Mouse (Mus musculus) layer of hippocampus, adult 18-20 months (tissue): ENCODE measurements around the gene Slc35e3. TPM values are rescaled to one million over a fixed set of nuclear protein-coding genes. Genes with fewer than 3 reads are reported as not detected.
A peak's percentile ranks its signal among the peaks of the same experiment; 100 is the strongest.
"Not testable (repeated sequence)": the region's sequence is repeated elsewhere in the genome, so short reads cannot be mapped to it uniquely, and the experiment has no call there.

Experiments used
- DNase-seq, 2 experiments: peaks; one replicate each; pipeline ENCODE4 v3.0.0; 2022; ENCODE audit warnings: low spot score in 2 of 2
- total RNA-seq, 2 experiments: library from RNA; stranded (reverse); gene quantifications; 2 replicates each; pipeline ENCODE4 v1.2.3; 2021

Gene Slc35e3
- total RNA-seq, 2 experiments from 2014 or later: 31.1 to 32.5 TPM

DNA sequence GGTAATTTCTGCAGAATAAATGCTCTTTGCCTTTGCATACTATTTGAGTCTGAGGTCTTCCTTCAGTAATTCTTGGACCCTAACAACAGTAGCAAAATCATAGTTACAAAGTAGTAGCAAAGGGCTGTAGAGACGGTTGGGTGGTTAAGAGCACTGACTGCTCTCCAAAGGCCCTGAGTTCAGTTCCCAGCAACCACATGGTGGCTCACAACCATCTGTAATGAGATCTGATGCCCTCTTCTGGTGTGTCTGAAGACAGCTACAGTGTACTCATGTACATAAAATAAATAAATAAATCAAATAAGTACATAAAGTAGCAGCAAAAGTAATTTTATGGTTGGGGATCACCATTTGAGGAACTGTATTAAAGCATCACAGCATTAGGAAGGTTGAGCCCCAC, 30.5 kb downstream of the Slc35e3 start:
- not testable (repeated sequence) for DNase-seq

DNA sequence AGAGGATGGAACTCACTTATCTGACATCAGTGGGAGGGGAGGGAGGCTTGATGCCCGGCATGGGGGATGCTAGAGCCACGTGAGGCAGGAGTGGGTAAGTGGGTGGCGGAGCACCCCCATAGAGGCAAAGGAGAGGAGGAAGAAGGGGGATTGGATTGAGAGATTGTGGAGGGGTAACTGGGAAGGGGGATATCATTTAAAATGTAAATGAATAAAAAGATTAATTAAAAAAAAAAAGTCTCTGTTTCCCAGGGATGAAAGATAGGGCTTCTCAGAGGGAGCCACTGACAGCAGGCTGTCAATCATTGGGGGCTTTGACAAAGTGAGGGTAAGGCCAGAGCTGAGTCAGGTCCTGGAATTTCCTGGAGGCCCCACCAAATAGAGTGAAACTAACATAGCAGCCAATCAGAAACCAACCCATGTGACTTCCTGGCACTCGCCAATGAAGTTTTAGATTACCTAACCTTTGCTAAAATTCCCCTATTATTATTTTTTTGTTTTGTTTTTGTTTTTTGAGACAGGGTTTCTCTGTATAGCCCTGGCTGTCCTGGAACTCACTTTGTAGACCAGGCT, 31.2 kb downstream of the Slc35e3 start:
- DNase-seq: no peak

DNA sequence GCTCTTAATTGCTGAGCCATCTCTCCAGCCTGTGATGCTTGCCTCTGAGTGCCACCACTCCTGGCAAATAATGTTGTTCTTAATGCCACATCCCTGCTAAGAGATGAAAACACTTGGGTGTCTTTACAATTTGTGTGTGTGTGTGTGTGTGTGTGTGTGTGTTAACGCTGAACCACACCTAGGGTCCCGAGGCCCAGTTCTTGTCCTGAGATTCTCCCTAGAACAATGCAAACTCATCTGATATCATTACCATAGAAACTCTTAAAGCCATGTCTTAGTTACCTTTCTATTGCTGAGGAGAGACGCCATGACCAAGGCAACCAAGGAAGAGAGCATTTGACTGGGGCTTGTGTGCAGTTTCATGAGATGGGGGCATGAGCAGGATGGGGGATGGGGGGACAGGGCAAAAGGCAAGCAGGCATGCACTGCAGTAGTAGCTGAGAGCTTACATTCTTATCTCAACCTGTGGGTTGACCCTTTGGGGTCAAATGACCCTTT, 32.1 kb downstream of the Slc35e3 start:
- no peak for DNase-seq

DNA sequence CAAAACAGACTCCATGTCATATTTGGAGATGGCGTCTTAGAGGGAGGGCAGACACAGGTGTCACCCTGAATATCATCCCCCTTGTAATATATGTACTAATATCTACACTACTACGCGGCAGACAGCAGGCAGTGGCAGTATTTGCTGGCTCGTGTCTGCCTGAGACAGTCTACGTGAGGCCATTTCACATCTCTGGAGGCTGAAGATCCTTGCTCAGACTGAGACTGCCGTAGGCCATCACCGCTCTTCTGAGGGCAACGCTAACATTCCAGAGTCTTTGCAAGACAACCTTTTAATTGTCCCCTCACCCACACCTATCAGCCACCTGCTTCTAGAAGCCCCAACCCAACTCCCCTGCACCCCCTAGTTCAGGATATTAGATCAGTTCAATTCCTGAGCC, 32.7 kb downstream of the Slc35e3 start:
- DNase-seq: no peak

DNA sequence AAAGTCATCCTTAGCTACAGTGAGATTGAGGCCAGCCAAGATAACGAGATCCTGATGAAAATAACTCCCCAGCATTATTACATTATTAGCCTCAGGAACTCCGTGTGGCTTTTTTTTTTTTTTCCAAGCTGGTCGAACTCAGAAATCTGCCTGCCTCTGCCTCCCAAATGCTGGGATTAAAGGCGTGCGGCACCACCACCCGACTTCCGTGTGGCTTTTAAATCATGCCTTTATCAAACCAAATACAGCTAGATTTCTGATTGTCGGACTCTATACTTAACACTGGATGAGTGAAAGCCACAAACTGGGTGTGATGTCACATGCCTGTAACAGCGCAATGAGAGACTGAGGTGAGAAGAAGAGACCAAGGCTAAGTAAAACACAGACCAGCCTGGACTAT, 33.3 kb downstream of the Slc35e3 start:
- DNase-seq: no peak

DNA sequence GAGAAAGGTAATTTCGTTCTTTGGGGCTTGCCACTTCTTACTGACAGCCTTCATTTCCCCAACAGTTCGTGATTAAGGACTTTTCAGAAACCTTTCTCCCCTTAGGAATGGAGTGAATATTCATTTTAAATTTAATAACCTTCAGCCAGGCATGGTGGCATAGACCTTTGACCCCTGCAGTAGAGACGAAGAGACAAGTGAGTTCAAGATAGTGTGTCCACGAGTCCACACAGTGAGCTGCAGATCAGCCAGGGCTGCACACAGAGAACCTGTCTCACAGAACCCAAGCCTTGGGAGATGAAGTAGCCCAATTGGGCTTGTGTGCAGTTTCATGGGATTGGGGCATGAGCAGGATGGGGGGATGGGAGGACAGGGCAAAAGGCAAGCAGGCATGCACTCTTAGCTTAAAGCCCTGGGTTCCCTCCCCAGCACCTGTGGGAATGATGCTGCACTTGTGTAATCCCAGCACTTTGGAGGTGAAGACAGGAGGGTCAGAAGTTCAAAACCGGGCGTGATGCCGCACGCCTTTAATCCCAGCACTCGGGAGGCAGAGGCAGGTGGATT, 33.9 kb downstream of the Slc35e3 start:
- no peak for DNase-seq

DNA sequence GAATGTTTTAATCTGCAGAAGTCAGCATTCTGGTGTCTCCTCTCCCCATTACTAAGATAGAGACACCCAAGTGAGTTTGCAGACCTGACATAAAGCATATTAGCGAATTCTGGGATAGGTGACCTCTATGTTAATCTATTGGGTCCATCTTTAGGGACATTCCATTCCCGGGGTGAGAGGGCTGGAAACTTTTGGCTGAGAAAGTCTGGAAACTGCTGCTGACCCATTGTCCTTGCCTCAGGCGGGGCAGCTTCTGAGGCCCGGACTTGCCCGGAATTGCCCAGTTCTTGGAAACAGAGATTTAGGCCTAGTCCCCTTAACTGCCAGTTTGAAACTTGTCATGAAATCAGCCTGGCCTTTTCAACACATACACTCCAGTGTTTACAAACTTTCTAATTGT, 34.8 kb downstream of the Slc35e3 start:
- no peak for DNase-seq

DNA sequence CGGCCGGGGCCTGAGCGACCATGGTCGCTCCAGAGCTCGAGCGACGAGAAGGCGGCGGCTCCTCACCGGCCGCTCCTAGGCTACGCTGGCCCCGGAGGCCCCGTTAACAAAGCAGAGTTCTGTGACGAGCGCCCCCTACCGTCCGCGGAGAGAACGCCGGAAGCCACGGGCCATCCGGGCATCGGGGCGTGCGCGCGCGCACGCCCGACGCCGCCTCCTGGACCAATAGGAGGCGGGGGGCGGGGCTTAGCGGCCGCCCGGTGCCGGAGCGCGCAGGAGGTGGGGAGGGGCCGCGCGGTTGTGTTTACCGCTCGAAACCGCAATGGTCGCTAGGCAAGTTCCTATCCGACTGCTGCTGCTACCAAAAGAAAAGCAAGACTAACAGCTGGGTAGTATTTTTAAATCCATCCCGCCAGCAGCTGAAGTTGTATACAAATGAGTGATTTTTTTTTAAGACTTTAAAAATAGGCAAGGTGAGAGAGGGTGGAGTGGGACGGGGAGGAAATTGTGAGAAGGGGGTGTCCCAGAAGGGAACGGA, 35.5 kb downstream of the Slc35e3 start, which contains the start of gene Mdm2:
Gene Mdm2, minus strand, starts transcription at position 155 of the 538 bp plus-strand sequence.
- DNase-seq: peak; percentile 83 to 98

DNA sequence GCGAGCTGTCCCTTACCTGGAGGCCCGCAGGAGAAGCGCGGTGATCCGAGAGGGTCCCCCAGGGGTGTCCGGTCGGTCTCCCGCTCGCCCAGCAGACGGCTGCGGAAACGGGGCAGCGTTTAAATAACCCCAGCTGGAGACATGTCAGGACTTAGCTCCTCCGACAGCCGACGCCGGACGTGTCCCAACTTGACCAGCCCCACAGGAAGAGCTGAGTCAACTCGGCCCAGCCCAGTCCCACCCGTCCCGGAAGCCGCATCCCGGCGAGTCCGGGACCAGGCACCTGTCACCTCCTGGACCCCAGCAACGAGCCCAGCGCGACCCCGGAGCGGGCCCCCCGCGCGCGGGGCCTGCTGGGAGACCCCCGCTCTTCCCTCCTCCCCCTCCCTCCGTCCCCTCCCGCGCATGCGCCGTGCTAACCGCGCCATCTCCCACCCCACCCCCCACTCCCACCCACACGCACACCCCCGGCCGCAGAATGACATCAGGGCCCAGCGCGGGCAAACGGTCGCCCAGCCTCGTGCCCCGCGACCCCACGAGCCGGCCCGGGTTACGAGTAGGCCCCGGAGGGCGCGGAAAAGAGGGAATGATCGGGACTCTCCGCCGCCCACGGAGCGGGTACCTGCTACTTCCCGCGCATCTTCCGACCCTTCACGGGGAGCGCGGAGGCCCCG, 36.1 kb downstream of the Slc35e3 start:
- DNase-seq: peak; percentile 30 to 59

DNA sequence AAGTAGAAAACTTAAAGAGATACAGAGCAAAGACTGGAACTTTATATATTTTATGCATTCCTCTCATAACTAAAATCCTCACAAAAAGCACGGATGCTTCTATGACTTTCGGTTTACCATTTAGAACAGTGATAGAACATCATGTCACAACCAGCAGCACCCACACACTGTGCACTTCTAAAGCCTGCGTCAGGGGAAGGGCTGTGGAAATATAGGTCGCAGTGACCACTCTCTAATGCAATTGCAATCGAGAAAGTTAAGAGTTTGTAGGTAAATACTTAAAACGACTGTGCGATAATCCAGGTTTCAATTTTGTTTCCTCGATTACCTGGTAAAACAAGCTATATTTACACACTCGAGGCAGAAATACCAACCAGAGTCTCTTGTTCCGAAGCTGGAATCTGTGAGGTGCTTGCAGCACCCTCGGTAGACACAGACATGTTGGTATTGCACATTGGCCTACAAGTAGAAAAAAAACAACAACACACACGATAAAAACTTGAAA, 36.8 kb downstream of the Slc35e3 start:
- no peak for DNase-seq

DNA sequence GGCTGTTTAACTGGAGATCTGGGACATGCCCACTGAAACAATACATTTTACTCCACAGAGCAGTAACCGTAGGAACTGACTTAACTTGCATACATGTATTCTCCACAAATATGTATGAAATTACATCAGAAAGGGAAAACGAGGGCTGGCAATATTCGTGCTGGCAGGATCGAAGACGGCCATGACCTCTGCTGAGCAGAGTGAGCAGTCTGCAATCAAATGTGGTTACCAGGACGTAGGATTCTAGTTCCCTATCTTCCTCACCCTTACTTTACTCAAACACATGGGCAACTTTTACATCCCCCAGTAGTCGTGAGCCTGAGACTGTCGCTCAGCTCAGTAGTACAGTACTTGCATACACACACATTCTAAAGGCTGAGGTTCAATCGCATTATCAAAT, 37.3 kb downstream of the Slc35e3 start:
- DNase-seq: no peak

DNA sequence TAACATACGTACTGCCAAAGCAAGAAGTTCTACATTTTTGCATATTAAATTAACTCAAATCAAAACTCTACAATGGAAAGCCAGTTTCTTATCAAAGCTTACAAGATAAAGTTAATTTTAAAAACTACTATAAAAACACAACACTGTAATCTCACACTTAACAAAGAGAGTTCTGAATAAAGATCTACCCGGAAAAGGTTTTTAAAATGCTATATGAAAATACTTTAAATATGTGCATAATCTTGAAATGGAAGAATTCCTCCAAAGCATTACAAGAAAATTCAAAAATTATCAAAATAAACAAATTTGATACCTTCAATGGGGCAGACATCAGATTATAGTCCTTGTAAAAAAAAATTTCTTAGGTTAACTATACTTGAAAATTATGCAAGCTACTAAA, 37.8 kb downstream of the Slc35e3 start:
- DNase-seq: no peak

DNA sequence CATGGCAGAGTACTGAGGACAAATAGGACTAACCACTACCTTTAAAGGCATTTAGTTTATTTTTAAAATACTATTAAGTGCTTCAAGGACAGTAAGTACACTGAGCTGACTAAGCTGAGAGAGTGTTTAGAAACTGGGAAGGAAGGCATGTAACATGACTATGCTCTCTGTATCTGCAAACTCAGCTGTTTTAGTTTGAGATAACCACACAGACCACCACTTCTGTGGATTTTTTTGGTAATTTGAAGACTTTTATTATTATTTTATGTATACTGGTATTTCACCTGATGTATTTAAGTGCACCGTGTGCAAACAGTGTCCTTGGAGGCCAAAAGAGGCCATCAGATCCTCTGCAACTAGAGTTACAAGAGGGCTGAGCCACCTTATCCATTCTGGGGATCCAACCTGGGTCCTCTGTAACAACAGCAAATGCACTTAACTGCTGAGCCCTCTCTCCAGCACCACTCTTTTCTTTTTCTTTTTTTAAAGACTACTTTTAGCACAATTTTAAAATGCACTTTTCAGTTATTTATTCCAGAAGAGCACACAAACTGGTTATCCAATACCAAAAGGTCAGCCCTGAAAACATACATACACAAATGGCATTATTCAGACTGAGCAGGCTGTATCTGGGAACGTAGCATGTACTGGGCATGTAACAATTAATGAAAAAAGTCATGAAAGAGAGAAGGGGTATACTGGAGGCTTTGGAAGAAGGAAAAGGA, 38.9 kb downstream of the Slc35e3 start:
- DNase-seq: no peak

DNA sequence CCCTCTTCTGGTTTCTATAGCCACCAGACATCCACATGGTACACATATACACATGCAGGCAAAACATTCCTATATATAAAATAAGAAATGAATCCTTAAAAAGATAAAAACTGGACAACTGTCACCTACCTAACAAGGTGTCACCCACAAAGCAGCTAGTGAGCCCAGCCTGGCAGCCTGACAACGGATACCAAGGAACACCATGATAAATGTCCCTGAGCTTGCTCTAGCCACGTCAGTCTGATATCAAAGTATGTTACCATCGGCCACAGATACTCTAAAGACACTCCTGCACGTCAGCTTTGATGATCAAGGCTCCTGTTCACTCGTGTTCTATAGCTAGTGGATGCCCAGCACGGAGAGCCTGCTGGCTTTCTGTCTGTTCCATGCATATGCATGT, 39.7 kb downstream of the Slc35e3 start:
- no peak for DNase-seq

DNA sequence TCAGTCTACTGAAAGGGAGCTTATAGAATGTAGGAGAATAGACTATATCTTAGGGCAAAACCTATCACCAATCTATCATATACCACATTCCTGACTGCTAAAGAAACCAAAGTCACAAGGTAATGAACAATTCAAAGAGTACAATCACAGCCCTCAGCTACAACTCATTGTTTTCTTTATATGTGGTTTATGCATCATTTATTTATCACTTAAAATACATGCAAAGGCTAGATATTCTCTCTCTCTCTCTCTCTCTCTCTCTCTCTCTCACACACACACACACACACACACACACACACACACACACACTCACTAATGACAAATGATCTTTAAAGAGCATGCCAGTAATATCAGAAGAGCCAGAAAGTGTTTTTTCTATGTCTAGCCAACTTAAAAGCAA, 40.4 kb downstream of the Slc35e3 start:
- no peak for DNase-seq

DNA sequence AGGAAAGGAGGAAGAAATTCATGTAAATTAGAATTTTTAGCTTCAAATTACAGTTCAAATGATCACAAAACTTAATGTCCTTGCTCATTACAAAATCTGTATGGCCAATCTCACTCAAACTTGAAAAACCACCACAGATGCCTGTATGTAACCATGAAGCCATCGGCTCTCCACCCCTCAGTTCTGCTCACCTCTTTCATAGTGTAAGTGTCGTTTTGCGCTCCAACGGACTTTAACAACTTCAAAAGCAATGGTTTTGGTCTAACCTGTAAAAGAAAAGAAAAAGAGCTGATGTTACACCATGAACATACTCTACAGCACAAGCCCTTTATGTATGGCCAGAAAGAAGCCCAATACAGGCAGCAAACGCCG, 41.2 kb downstream of the Slc35e3 start:
- DNase-seq: no peak

DNA sequence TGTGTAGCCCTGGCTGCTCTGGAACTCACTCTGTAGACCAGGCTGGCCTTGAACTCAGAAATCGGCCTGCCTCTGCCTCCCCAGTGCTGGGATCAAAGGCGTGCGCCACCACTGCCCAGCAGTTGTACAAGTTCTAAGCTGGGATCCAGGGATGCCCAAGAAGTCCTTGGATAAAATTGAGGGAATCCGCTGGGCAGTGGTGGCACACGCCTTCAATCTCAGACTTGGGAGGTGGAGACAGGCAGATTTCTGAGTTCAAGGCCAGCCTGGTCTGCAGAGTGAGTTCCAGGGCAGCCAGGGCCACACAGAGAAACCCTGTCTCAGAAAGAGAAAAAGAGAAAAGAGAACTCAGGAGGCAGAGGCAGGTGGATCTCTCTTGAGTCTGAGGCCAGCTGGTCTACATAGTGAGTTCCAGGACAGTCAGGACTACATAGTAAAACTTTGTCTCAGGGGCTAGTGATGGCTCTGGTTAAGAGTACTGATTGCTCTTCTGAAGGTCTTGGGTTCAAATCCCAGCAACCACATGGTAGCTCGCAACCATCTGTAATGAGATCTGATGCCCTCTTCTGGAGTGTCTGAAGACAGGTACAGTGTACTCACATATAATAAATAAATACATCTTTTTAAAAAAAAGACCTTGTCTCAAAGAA, 41.7 kb downstream of the Slc35e3 start:
- DNase-seq: not testable (repeated sequence)

DNA sequence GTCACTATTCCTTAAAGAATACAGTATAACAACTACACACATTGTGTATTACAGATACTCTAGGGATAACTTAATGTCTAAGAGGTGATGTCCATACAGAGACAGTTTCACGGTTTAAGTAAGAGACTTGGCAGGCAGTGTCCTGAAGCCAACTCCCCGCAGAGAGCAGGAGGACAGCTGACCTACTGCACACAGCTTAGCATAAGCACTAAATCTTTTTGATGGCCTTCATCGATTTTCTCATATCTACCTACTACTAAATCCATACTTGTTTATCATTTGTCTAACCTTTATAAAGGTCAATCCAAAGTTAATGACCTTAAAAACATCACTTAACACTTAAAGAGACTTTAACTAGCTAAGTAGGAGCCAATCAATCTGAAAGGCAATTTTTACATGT, 42.7 kb downstream of the Slc35e3 start:
- DNase-seq: no peak

DNA sequence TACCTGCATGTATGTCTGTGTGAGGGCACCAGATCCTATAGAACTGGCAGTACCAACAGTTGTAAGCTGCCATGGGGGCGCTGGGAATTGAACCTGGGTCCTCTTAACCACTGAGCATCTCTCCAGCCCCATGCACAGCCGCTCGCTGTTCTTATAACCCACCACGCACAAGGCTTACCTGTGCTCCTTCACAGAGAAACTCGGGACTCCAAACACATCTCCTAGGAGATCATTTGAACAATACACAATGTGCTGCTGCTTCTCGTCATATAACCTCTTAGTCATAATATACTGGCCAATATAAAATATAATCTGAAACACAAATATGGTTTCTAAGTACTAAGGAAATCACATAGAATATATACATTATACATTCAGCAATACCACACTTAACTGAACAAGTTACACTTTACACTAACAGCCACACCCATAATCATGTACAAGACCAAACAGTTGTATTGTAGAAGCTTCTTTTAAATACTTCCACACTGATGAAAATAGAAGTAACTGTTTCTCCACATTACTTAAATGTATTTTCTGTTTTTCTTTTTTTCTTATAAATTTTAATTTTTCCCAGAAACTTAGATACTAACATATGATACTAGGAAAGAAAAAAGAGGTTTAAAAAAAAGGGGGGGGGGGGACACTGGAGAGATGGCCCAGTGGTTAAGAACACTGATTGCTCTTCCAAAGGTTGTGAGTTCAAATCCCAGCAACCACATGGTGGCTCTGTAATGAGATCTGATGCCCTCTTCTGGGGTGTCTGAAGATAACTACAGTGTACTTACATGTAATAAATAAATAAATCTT, 43.9 kb downstream of the Slc35e3 start:
- DNase-seq: no peak
